Mouse (Mus musculus): ENCODE data around the gene Ncdn. TPM values are rescaled to one million over a fixed set of nuclear protein-coding genes. Genes with fewer than 3 reads are reported as not detected.
A peak's percentile ranks its signal among the peaks of the same experiment; 100 is the strongest.

Gene Ncdn
- polyA plus RNA-seq, 1 experiment = 10.2 TPM

DNA sequence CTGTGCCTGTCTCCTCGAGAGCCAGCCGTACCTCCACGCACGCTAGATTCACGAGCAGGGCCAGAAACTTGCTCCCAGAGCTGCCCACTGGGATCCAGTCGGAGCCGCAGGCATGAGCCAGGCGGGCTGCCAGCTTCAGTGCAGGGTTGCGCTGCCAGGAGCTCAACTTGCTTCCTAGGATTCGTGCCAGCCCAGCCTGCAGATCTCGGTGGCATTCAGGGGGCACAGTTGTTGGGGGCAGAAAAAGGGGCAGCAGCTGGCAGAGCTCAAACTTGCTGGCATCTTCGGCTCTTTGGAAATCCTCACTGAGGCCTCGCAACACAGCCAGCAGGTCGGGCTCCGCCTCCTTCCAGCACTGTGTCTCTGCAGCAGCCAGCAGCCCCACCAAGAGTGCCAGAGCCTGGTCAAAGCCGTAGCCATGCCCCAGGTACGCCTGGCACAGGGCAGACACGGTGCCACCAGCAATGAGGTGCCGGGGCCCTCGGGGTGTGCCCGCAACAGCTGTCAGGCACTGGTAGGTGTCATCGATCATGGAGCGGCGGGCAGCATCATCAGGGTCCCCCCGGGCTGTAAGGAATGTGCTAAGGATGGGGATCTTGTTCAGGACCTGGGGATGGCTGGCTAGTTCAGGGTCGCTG, 3.1 kb downstream of the Ncdn start:
- no peak overlapping the region for H3K4me3 ChIP-seq (replicated peaks; ENCODE audit: control insufficient read depth, low read depth, low read length)
- no peak overlapping the region for H3K27ac ChIP-seq (ENCODE audit: control insufficient read depth, insufficient read depth, low read depth, low read length, poor library complexity)
- 88% methylated on average over 26 of the region's 26 CpGs for WGBS
- TF ChIP-seq POLR2A (IDR thresholded peaks at IDR 0.05; ENCODE audit: borderline replicate concordance, control insufficient read depth, low read depth, low read length) (no peak), CTCF (IDR thresholded peaks at IDR 0.05; ENCODE audit: control insufficient read depth, insufficient read depth, low read length) (no peak)
- no peaks in the 10 kb centered on the region for H3K4me1 ChIP-seq (ENCODE audit: control insufficient read depth, insufficient read depth, low read length)

DNA sequence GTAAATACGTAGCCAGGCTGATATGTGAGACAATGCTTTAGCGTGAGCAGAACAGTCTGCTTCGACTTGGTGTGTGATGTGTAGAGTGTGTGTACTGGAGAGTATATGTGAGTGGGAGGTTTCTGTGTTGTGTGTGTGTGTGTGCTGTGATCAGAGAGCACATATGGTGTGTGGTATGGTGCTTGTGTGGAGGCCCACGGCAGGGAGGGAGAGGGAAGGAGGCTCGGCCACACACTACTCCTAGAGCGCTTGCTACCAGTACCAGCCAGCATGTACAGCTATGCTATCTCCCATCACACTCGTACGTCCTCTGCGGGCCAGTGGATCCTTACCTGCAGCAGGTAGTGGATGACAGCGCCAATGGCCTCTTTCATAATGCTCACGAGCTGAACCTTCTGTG, 3.7 kb downstream of the Ncdn start:
- no peak overlapping the region for H3K27ac ChIP-seq (ENCODE audit: control insufficient read depth, insufficient read depth, low read depth, low read length, poor library complexity)
- no peaks in the 10 kb centered on the region for H3K4me1 ChIP-seq (ENCODE audit: control insufficient read depth, insufficient read depth, low read length)
- TF ChIP-seq POLR2A (IDR thresholded peaks at IDR 0.05; ENCODE audit: borderline replicate concordance, control insufficient read depth, low read depth, low read length) (no peak), CTCF (IDR thresholded peaks at IDR 0.05; ENCODE audit: control insufficient read depth, insufficient read depth, low read length) (no peak)
- H3K4me3 ChIP-seq (replicated peaks; ENCODE audit: control insufficient read depth, low read depth, low read length) = no peak overlapping the region
- 88% methylated on average over 11 of the region's 11 CpGs for WGBS

DNA sequence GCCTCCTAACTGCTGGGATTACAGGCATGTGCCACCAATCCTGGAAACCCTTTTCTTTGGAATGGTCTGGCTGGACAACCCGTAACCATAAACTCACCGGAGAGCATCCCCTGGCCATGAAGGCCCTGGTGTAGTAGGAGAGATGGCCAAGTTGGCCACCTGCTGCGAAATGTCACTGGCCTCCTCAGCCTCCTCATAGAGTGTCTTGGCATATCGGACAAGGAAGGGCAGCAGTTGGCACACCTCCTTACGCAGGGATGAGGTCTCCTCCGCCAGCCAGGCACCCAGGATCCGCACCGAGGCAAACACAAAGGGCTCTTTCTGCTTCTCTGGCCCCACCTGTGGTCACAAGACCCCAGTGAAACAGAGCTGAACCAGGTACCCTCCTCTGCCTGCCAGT, 4.9 kb downstream of the Ncdn start:
- 81% methylated on average over 8 of the region's 8 CpGs for WGBS
- Histone ChIP-seq H3K4me1 (ENCODE audit: control insufficient read depth, insufficient read depth, low read length) (no peaks in the 10 kb centered on the region), H3K27ac (ENCODE audit: control insufficient read depth, insufficient read depth, low read depth, low read length, poor library complexity) (no peak overlapping the region), H3K4me3 (replicated peaks; ENCODE audit: control insufficient read depth, low read depth, low read length) (no peak overlapping the region)
- TF ChIP-seq POLR2A (IDR thresholded peaks at IDR 0.05; ENCODE audit: borderline replicate concordance, control insufficient read depth, low read depth, low read length) (no peak), CTCF (IDR thresholded peaks at IDR 0.05; ENCODE audit: control insufficient read depth, insufficient read depth, low read length) (no peak)

DNA sequence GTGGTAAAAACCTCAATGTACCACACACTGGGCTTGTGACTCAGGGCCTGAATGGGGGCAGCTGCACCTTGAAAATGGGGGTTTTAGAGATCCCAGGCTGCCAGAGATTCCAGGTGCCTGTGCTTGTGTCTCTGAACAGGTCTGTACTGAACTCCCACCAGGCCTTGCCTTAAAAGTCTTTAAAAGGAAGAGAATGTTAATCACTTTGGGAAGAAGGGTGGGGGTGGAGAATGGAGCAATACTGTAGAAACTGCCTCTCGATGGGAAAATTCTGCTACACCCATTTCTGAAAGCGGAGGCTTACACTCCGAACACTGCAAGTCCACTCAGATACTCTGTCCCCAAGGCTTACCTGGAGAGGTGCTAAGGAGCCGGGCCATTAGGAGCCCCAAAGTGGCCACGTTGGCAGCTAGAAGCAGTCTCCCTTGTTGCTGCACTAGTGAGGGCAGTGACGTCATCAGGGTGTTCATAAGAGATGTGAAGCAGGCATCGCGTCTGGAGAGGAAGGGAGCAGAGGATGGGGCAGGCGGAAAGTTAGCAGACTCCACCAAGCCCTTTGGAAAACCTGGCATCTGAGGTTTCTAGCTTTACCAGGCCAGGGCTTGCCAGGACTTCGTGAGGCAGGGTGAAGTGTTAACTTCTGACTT, 6.9 kb downstream of the Ncdn start:
- 86% methylated on average over 10 of the region's 10 CpGs for WGBS
- H3K4me1 ChIP-seq (ENCODE audit: control insufficient read depth, insufficient read depth, low read length) = no peaks in the 10 kb centered on the region
- no peak overlapping the region for H3K27ac ChIP-seq (ENCODE audit: control insufficient read depth, insufficient read depth, low read depth, low read length, poor library complexity)
- no peak overlapping the region for H3K4me3 ChIP-seq (replicated peaks; ENCODE audit: control insufficient read depth, low read depth, low read length)
- TF ChIP-seq POLR2A (IDR thresholded peaks at IDR 0.05; ENCODE audit: borderline replicate concordance, control insufficient read depth, low read depth, low read length) (no peak), CTCF (IDR thresholded peaks at IDR 0.05; ENCODE audit: control insufficient read depth, insufficient read depth, low read length) (no peak)

DNA sequence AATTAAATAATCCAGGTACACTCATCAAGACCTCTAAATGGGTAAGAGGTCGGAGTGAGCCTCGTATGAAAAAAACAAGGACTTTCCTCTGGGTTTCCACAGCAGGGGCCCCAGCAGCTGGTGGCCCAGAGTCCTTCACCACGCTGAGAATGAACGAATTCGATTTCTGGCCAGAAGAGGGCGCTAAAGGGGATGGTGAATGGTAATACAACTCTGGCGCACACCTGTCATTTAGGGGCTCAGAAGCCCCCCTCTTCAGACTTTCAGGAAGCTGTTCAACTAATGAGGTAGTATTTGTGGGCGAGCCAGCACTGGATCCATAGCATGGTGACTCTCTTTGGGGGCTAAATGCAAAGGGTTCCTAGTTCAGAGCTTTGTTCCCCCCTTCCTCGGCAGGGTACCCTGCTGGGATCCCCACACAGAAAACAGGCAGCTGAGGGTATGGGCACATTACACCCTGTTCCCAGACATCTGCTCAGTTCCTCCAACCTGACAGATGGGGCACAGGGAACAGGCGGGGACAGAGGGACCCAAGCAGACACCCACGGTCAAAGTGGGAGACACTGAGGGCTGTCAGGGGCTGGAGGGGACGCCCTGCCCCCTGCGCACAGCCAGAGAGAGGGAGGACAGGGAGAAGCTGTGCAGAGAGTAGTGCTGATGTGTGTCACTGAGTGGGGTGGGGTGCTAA, 7.6 kb downstream of the Ncdn start:
- TF ChIP-seq CTCF (IDR thresholded peaks at IDR 0.05; ENCODE audit: control insufficient read depth, insufficient read depth, low read length) (peak; percentile 51), POLR2A (IDR thresholded peaks at IDR 0.05; ENCODE audit: borderline replicate concordance, control insufficient read depth, low read depth, low read length) (no peak)
- no peak overlapping the region for H3K4me3 ChIP-seq (replicated peaks; ENCODE audit: control insufficient read depth, low read depth, low read length)
- WGBS = 43% methylated on average over 13 of the region's 13 CpGs

DNA sequence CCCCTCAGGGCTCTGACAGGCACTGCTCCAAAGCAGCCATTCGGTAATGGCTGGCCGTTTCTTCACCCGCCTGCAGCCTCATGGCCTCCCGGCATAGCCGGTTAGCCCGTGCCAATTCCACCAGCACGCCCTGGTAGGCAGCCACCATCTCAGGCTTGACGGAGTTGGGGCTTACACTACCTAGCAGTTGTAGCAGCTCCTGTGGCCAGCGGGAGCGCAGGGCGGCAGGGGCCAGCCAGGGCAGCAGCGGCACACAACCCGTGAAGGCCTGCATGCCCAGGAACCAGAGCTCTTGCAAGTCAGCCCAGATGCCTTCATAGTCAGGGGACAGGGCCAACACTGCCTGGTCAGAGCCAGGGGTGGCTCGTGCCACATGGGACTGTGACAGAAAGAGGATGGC, 8.4 kb downstream of the Ncdn start:
- Histone ChIP-seq H3K27ac (ENCODE audit: control insufficient read depth, insufficient read depth, low read depth, low read length, poor library complexity) (no peak overlapping the region), H3K4me1 (ENCODE audit: control insufficient read depth, insufficient read depth, low read length) (no peaks in the 10 kb centered on the region), H3K4me3 (replicated peaks; ENCODE audit: control insufficient read depth, low read depth, low read length) (no peak overlapping the region)
- no peak for TF ChIP-seq POLR2A (IDR thresholded peaks at IDR 0.05; ENCODE audit: borderline replicate concordance, control insufficient read depth, low read depth, low read length)
- TF ChIP-seq CTCF (IDR thresholded peaks at IDR 0.05; ENCODE audit: control insufficient read depth, insufficient read depth, low read length) = no peak
- 92% methylated on average over 14 of the region's 14 CpGs for WGBS

More for the DNA sequence above, 7.6 kb downstream of the Ncdn start:
- no peaks in the 10 kb centered on the region for H3K4me1 ChIP-seq (ENCODE audit: control insufficient read depth, insufficient read depth, low read length)
- H3K27ac ChIP-seq (ENCODE audit: control insufficient read depth, insufficient read depth, low read depth, low read length, poor library complexity) = no peak overlapping the region

DNA sequence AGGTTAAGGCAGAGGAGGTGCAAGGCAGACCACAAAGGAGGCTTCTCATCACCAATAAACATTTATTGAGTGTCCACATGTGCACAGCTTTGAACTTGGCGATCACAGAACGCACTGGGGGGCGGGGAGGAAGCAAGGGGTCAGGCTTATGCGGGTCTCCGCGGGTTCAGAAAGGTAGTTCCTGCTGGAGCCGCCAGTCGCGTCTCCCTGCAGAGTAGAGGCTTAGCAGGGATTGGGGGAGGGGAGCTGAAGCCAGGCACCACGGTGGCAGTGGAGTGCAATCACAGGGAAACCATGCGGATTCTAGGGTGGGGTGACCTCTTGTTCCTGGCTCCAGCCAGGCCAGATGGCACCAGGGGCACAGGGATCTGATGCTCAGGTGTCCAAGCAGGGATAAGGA, 9.5 kb downstream of the Ncdn start:
- Histone ChIP-seq H3K4me3 (replicated peaks; ENCODE audit: control insufficient read depth, low read depth, low read length) (no peak overlapping the region), H3K27ac (ENCODE audit: control insufficient read depth, insufficient read depth, low read depth, low read length, poor library complexity) (no peak overlapping the region), H3K4me1 (ENCODE audit: control insufficient read depth, insufficient read depth, low read length) (no peaks in the 10 kb centered on the region)
- 70% methylated on average over 11 of the region's 11 CpGs for WGBS
- no peak for TF ChIP-seq CTCF (IDR thresholded peaks at IDR 0.05; ENCODE audit: control insufficient read depth, insufficient read depth, low read length)
- no peak for TF ChIP-seq POLR2A (IDR thresholded peaks at IDR 0.05; ENCODE audit: borderline replicate concordance, control insufficient read depth, low read depth, low read length)

DNA sequence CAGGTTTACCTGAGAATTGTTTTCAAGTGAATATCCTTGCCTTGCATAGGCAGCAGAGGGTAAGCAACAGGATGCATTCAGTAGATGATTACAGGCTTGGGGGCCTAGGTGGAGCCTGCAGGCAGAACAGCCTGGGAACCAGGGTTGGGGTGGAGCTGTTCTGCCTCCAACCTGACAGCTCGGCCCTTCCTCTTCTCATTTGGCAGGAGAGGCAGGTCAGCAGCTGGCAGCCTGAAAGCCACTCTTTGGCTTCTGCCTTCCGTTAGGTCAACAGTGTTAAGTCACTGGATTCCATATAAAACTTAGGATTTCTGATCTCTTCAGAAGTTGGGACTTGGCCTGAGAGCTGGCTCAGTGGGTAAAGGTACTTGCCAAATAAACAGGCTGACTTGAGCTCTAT, 10.3 kb downstream of the Ncdn start:
- no peak overlapping the region for H3K4me3 ChIP-seq (replicated peaks; ENCODE audit: control insufficient read depth, low read depth, low read length)
- 55% methylated on average over 2 of the region's 2 CpGs for WGBS
- no peak overlapping the region for H3K27ac ChIP-seq (ENCODE audit: control insufficient read depth, insufficient read depth, low read depth, low read length, poor library complexity)
- no peak for TF ChIP-seq POLR2A (IDR thresholded peaks at IDR 0.05; ENCODE audit: borderline replicate concordance, control insufficient read depth, low read depth, low read length)
- TF ChIP-seq CTCF (IDR thresholded peaks at IDR 0.05; ENCODE audit: control insufficient read depth, insufficient read depth, low read length) = no peak
- H3K4me1 ChIP-seq (ENCODE audit: control insufficient read depth, insufficient read depth, low read length) = no peaks in the 10 kb centered on the region

Data from bone marrow, adult 2 months (tissue).